Mouse (Mus musculus) G1E (cell line): ENCODE data around the gene Ran. TPM values are rescaled to one million over a fixed set of nuclear protein-coding genes. Genes with fewer than 3 reads are reported as not detected.

Experiments used
- ATAC-seq: 2 replicates; pipeline ENCODE4 v1.8.0; 2016; ENCODE audit warnings: mild to moderate bottlenecking; ENCODE audit not compliant: insufficient number of reproducible peaks, poor library complexity, low FRiP score, severe bottlenecking; ENCODE audit errors: extremely low read depth
- DNase-seq: peaks from one replicate; pipeline ENCODE4 v3.0.0; 2012; ENCODE audit warnings: low spot score
- H3K27me3 ChIP-seq: 2 replicates; pipeline ENCODE4 v1.6.1; 2012; ENCODE audit warnings: mild to moderate bottlenecking, low read length, inconsistent platforms; ENCODE audit not compliant: insufficient read depth
- H3K36me3 ChIP-seq: replicated peaks from 2 replicates; pipeline ENCODE3; 2012; ENCODE audit warnings: mild to moderate bottlenecking, inconsistent platforms
- H3K4me1 ChIP-seq: 2 replicates; pipeline ENCODE4 v1.6.1; 2012; ENCODE audit warnings: low read depth, low read length, inconsistent platforms, mixed read lengths; ENCODE audit not compliant: insufficient read depth
- H3K4me3 ChIP-seq: 2 replicates; pipeline ENCODE4 v1.5.1; 2012; ENCODE audit warnings: low read depth, mild to moderate bottlenecking, inconsistent platforms, low read length, moderate library complexity, mixed read lengths
- H3K9me3 ChIP-seq: replicated peaks from 2 replicates; pipeline ENCODE4 v1.6.1; 2012; ENCODE audit warnings: inconsistent platforms
- CTCF ChIP-seq: IDR thresholded peaks from 2 replicates; pipeline ENCODE4 v1.5.1; 2012; ENCODE audit warnings: low read depth, low read length, inconsistent platforms, mixed read lengths
- GATA1 ChIP-seq: IDR thresholded peaks from 2 replicates; pipeline ENCODE4 v1.6.1; 2012; ENCODE audit warnings: borderline replicate concordance, low read length, inconsistent platforms, mixed read lengths
- GATA2 ChIP-seq: IDR thresholded peaks from 2 replicates; pipeline ENCODE4 v1.6.1; 2012; ENCODE audit warnings: low read depth, low read length, inconsistent platforms, borderline replicate concordance
- POLR2AphosphoS5 ChIP-seq: IDR thresholded peaks from 2 replicates; pipeline ENCODE4 v1.6.1; 2012; ENCODE audit warnings: low read depth, low read length, inconsistent platforms; ENCODE audit not compliant: insufficient replicate concordance
- TAL1 ChIP-seq: conservative IDR thresholded peaks from 2 replicates; pipeline ENCODE4 v1.6.1; 2012; ENCODE audit warnings: low read depth, low read length, inconsistent platforms, mixed read lengths
- polyA plus RNA-seq: library from polyadenylated mRNA; stranded (reverse); fragments of >175 nt; gene quantifications from 2 replicates; pipeline ENCODE4 v1.2.3, GENCODE M21; 2012
- total RNA-seq, 2 experiments: library from RNA; stranded (forward) in 1 of 2; stranded (reverse) in 1 of 2; fragments of 200-1000 nt in 1 of 2; fragments of >200 nt in 1 of 2; fragmentation: Nextera tagmentation in 1 of 2; gene quantifications; 2 replicates each; pipeline ENCODE4 v1.2.3; 2014 to 2017

Ran gene
- total and polyA plus RNA-seq, 3 experiments = 161 to 5,187 (median 481) TPM

- no peak for TF ChIP-seq POLR2AphosphoS5
- TF ChIP-seq GATA2 = no peak
- TF ChIP-seq TAL1 = no peak
- TF ChIP-seq GATA1 = no peak
- no peak for TF ChIP-seq CTCF
- no peak overlapping the region for H3K4me3 ChIP-seq
- H3K4me1 ChIP-seq = no peaks in the 10 kb centered on the region
- no peaks in the 10 kb centered on the region for H3K36me3 ChIP-seq
- no peak for ATAC-seq
- no peaks in the 10 kb centered on the region for H3K27me3 ChIP-seq
- DNase-seq = no peak
- no peaks in the 10 kb centered on the region for H3K9me3 ChIP-seq
Measured at GRCm38 (mm10) chr5:129045641-129046580, 26.0 kb downstream of the Ran start.

DNA sequence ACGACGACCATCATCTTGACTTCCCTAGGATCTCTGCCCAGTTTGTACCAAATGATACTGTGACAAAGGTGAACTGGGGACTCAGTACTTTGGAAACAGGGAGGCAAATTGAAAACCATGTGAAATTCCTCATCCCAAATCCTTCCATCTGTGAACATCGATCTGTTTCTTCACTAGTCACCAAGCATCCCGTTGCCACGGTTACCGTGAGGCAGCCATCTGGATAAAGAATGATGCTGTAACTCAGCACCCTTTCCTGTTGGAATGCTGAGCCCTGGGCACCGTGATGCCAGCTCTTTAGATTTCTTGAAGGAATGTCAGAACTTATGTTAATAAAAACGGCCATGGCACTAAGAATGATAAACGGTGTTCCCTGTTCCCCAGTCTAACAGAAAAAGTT lies 29.5 kb downstream of the Ran start:
- Histone ChIP-seq H3K27me3 (no peaks in the 10 kb centered on the region), H3K4me3 (no peak overlapping the region), H3K4me1 (no peaks in the 10 kb centered on the region), H3K36me3 (no peaks in the 10 kb centered on the region), H3K9me3 (no peaks in the 10 kb centered on the region)
- no peak for ATAC-seq
- no peak for DNase-seq
- TF ChIP-seq TAL1 = no peak
- no peak for TF ChIP-seq GATA1
- no peak for TF ChIP-seq POLR2AphosphoS5
- no peak for TF ChIP-seq GATA2
- TF ChIP-seq CTCF = no peak

DNA sequence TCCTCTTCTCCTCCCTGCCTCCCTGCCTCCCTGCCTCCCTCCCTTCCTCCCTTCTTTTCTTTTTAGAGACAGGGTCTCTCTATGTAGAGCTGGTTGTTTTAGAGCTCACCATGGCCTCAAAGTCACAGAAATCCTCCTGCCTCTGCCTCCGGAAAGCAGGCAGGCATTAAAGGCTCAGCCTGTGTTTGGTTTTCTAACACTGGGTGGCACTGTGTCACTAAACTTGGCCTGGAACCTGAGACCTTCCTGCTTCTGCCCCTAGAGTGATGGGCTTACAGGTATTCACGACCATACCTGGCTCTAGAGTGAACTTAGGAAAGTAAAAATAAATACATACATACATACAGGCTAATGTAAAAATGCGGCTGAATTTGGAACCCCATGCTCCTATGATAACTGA lies 32.0 kb downstream of the Ran start:
- DNase-seq (no peak), ATAC-seq (no peak)
- no peaks in the 10 kb centered on the region for H3K36me3 ChIP-seq

DNA sequence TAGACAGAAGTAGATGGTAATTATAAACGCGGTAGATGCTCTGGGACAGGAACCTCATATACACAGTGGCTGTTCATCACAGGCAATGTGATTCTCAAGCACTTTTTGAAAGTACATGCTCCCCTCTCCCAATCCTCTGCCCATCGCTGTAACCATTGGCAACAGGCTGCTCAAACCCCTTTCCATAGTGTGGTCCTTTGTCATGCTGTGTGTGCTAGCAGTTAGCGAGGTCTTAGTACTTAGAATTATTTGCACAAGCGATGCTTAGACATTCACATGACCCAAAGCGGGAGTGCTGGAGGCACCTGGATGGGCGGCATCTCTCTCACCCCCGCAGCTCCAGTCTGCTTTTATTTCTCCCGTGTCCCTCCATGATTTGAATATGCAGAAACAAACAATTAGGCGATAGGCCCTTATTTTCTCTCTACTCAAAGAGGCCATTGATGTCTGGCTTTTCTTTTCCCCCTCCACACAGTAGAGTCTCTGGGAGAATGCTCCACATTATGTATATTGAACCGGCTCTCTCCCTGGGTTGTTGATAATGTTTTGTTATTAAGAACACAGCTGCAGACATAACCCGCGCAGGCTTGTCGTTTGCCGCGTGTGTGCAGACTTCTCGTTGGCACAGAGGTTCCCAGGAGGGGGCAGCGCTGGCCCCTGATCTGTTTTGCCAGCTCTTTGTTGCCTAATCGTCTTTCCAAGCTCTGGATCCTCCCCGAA lies 32.9 kb downstream of the Ran start:
- no peak for TF ChIP-seq GATA2
- TF ChIP-seq GATA1 = no peak
- TF ChIP-seq TAL1 = no peak
- no peak for TF ChIP-seq POLR2AphosphoS5
- no peak for TF ChIP-seq CTCF
- no peak overlapping the region for H3K4me3 ChIP-seq
- H3K9me3 ChIP-seq = no peaks in the 10 kb centered on the region
- no peak for DNase-seq
- H3K36me3 ChIP-seq = no peaks in the 10 kb centered on the region
- H3K4me1 ChIP-seq = no peaks in the 10 kb centered on the region
- H3K27me3 ChIP-seq = no peaks in the 10 kb centered on the region
- no peak for ATAC-seq

More for the DNA sequence above, 32.0 kb downstream of the Ran start:
- H3K4me3 ChIP-seq = no peak overlapping the region
- H3K27me3 ChIP-seq = no peaks in the 10 kb centered on the region
- no peaks in the 10 kb centered on the region for H3K4me1 ChIP-seq
- no peaks in the 10 kb centered on the region for H3K9me3 ChIP-seq
- TF ChIP-seq CTCF (no peak), TAL1 (no peak), GATA2 (no peak), GATA1 (no peak), POLR2AphosphoS5 (no peak)

- TF ChIP-seq POLR2AphosphoS5 = no peak
- H3K36me3 ChIP-seq = no peaks in the 10 kb centered on the region
- ATAC-seq = no peak
- no peak overlapping the region for H3K4me3 ChIP-seq
- no peaks in the 10 kb centered on the region for H3K4me1 ChIP-seq
- H3K9me3 ChIP-seq = no peaks in the 10 kb centered on the region
- no peaks in the 10 kb centered on the region for H3K27me3 ChIP-seq
- no peak for DNase-seq
Measured at GRCm38 (mm10) chr5:129054675-129055284, 34.9 kb downstream of the Ran start.

- DNase-seq (no peak), ATAC-seq (no peak)
- TF ChIP-seq CTCF (peak; percentile 15; the same call in 1 of the 2 replicates), POLR2AphosphoS5 (no peak), GATA1 (no peak), TAL1 (no peak), GATA2 (no peak)
- H3K36me3 ChIP-seq = no peaks in the 10 kb centered on the region
- 0 out of 2 replicates have a peak, but pooled peaks cover 2% of the 10 kb centered on the region for H3K4me1 ChIP-seq
- H3K4me3 ChIP-seq = no peak overlapping the region
- H3K9me3 ChIP-seq = no peaks in the 10 kb centered on the region
- no peaks in the 10 kb centered on the region for H3K27me3 ChIP-seq
Measured at GRCm38 (mm10) chr5:129059116-129059515, 39.2 kb downstream of the Ran start.
